Mouse (Mus musculus): ENCODE results near the gene Alkbh1. TPM values are rescaled to one million over a fixed set of nuclear protein-coding genes. Genes with fewer than 3 reads are reported as not detected.

Alkbh1 gene
- polyA plus RNA-seq, 1 experiment from 2014 or later = 15.2 TPM

GRCm38 (mm10) chr12:87399119-87399819 lies 44.5 kb downstream of the Alkbh1 start:
- ATAC-seq = peak; percentile 74
- H3K4me3 ChIP-seq (ENCODE audit: low read depth, low read length) = no peak overlapping the region
- no peaks in the 10 kb centered on the region for H3K27me3 ChIP-seq (replicated peaks; ENCODE audit: insufficient read depth, low read length)
- TF ChIP-seq EP300 (IDR thresholded peaks at IDR 0.05) = no peak
- no peak for TF ChIP-seq CTCF (IDR thresholded peaks at IDR 0.05)
- H3K27ac ChIP-seq (ENCODE audit: low read length) = no peak overlapping the region
- peak; percentile 73 for DNase-seq (ENCODE audit: low spot score)
- no peak overlapping the region for H3K9ac ChIP-seq (replicated peaks; ENCODE audit: low read depth)
- WGBS = 65% methylated on average over 10 of the region's 10 CpGs
- H3K36me3 ChIP-seq (ENCODE audit: insufficient read depth, low read length) = no peaks in the 10 kb centered on the region
- no peak overlapping the region for H3K4me2 ChIP-seq (replicated peaks; ENCODE audit: low read depth, low read length)
- H3K4me1 ChIP-seq (ENCODE audit: insufficient read depth, low read depth, low read length) = no peaks in the 10 kb centered on the region
- H3K9me3 ChIP-seq (ENCODE audit: low read length) = no peaks in the 10 kb centered on the region

GRCm38 (mm10) chr12:87397811-87398417 lies 45.9 kb downstream of the Alkbh1 start:
- no peak overlapping the region for H3K9ac ChIP-seq (replicated peaks; ENCODE audit: low read depth)
- no peak for DNase-seq (ENCODE audit: low spot score)
- 0 out of 2 replicates have a peak, but pooled peaks cover 3% of the 10 kb centered on the region for H3K4me1 ChIP-seq (ENCODE audit: insufficient read depth, low read depth, low read length)
- ATAC-seq = no peak
- 67% methylated on average over 4 of the region's 4 CpGs for WGBS
- H3K27me3 ChIP-seq (replicated peaks; ENCODE audit: insufficient read depth, low read length) = no peaks in the 10 kb centered on the region
- no peaks in the 10 kb centered on the region for H3K9me3 ChIP-seq (ENCODE audit: low read length)
- TF ChIP-seq EP300 (IDR thresholded peaks at IDR 0.05) (no peak), CTCF (IDR thresholded peaks at IDR 0.05) (no peak)
- H3K36me3 ChIP-seq (ENCODE audit: insufficient read depth, low read length) = no peaks in the 10 kb centered on the region
- H3K27ac ChIP-seq (ENCODE audit: low read length) = no peak overlapping the region
- no peak overlapping the region for H3K4me3 ChIP-seq (ENCODE audit: low read depth, low read length)
- H3K4me2 ChIP-seq (replicated peaks; ENCODE audit: low read depth, low read length) = no peak overlapping the region

- Histone ChIP-seq H3K27me3 (replicated peaks; ENCODE audit: insufficient read depth, low read length) (no peaks in the 10 kb centered on the region), H3K9me3 (ENCODE audit: low read length) (no peaks in the 10 kb centered on the region), H3K4me1 (ENCODE audit: insufficient read depth, low read depth, low read length) (0 out of 2 replicates have a peak, but pooled peaks cover 3% of the 10 kb centered on the region), H3K36me3 (ENCODE audit: insufficient read depth, low read length) (no peaks in the 10 kb centered on the region), H3K27ac (ENCODE audit: low read length) (no peak overlapping the region), H3K4me2 (replicated peaks; ENCODE audit: low read depth, low read length) (no peak overlapping the region), H3K4me3 (ENCODE audit: low read depth, low read length) (no peak overlapping the region), H3K9ac (replicated peaks; ENCODE audit: low read depth) (no peak overlapping the region)
- no peak for DNase-seq (ENCODE audit: low spot score)
- no peak for ATAC-seq
- WGBS = 77% methylated on average over 4 of the region's 4 CpGs
- TF ChIP-seq EP300 (IDR thresholded peaks at IDR 0.05) (no peak), CTCF (IDR thresholded peaks at IDR 0.05) (no peak)
Measured at GRCm38 (mm10) chr12:87397126-87397525, 46.7 kb downstream of the Alkbh1 start.

- Histone ChIP-seq H3K4me1 (ENCODE audit: insufficient read depth, low read depth, low read length) (0 out of 2 replicates have a peak, but pooled peaks cover 3% of the 10 kb centered on the region), H3K27ac (ENCODE audit: low read length) (peak overlapping the region; percentile 28; the same call in 1 of the 2 replicates), H3K27me3 (replicated peaks; ENCODE audit: insufficient read depth, low read length) (no peaks in the 10 kb centered on the region), H3K9me3 (ENCODE audit: low read length) (no peaks in the 10 kb centered on the region), H3K4me2 (replicated peaks; ENCODE audit: low read depth, low read length) (no peak overlapping the region), H3K4me3 (ENCODE audit: low read depth, low read length) (no peak overlapping the region), H3K36me3 (ENCODE audit: insufficient read depth, low read length) (no peaks in the 10 kb centered on the region), H3K9ac (replicated peaks; ENCODE audit: low read depth) (no peak overlapping the region)
- TF ChIP-seq EP300 (IDR thresholded peaks at IDR 0.05) (no peak), CTCF (IDR thresholded peaks at IDR 0.05) (no peak)
- no peak for ATAC-seq
- WGBS = 84% methylated on average over 6 of the region's 6 CpGs
- no peak for DNase-seq (ENCODE audit: low spot score)
Measured at GRCm38 (mm10) chr12:87394316-87394715, 49.5 kb downstream of the Alkbh1 start.

- Histone ChIP-seq H3K4me3 (ENCODE audit: low read depth, low read length) (no peak overlapping the region), H3K4me2 (replicated peaks; ENCODE audit: low read depth, low read length) (no peak overlapping the region), H3K27ac (ENCODE audit: low read length) (peak overlapping the region; percentile 52), H3K4me1 (ENCODE audit: insufficient read depth, low read depth, low read length) (0 out of 2 replicates have a peak, but pooled peaks cover 3% of the 10 kb centered on the region), H3K27me3 (replicated peaks; ENCODE audit: insufficient read depth, low read length) (no peaks in the 10 kb centered on the region), H3K9ac (replicated peaks; ENCODE audit: low read depth) (no peak overlapping the region), H3K36me3 (ENCODE audit: insufficient read depth, low read length) (no peaks in the 10 kb centered on the region), H3K9me3 (ENCODE audit: low read length) (no peaks in the 10 kb centered on the region)
- ATAC-seq = peak; percentile 87
- WGBS = 39% methylated on average over 4 of the region's 4 CpGs
- TF ChIP-seq CTCF (IDR thresholded peaks at IDR 0.05) (no peak), EP300 (IDR thresholded peaks at IDR 0.05) (peak; percentile 89)
- DNase-seq (ENCODE audit: low spot score) = peak; percentile 87
Measured at GRCm38 (mm10) chr12:87393447-87394145, 50.2 kb downstream of the Alkbh1 start.

- Histone ChIP-seq H3K27me3 (replicated peaks; ENCODE audit: insufficient read depth, low read length) (no peaks in the 10 kb centered on the region), H3K9ac (replicated peaks; ENCODE audit: low read depth) (no peak overlapping the region), H3K4me3 (ENCODE audit: low read depth, low read length) (no peak overlapping the region), H3K9me3 (ENCODE audit: low read length) (no peaks in the 10 kb centered on the region), H3K27ac (ENCODE audit: low read length) (no peak overlapping the region), H3K4me2 (replicated peaks; ENCODE audit: low read depth, low read length) (no peak overlapping the region), H3K36me3 (ENCODE audit: insufficient read depth, low read length) (no peaks in the 10 kb centered on the region), H3K4me1 (ENCODE audit: insufficient read depth, low read depth, low read length) (0 out of 2 replicates have a peak, but pooled peaks cover 4% of the 10 kb centered on the region)
- no peak for TF ChIP-seq EP300 (IDR thresholded peaks at IDR 0.05)
- TF ChIP-seq CTCF (IDR thresholded peaks at IDR 0.05) = no peak
- no peak for DNase-seq (ENCODE audit: low spot score)
- ATAC-seq = no peak
Measured at GRCm38 (mm10) chr12:87391355-87391754, 52.5 kb downstream of the Alkbh1 start.
